Mouse (Mus musculus): ENCODE results near the gene Srcin1.

DNA sequence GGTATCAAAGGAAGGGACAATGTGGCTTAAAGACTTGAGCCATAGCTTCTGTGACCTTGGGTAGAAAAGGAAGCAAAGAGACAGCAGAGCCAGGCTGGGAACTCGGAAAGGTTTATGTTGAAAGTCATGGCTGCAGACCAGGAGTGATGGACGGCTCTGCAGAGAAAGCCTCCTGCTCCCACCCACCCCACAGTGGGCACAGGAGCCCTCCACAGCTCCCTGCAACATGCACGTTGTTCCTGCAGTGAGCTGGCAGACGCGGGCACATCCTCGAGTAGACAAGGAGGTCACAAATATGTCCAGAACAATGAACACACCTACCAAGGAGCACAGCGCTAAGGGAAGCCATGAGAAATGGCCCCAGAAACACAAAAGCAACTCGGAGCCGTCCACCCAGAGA, 32.1 kb downstream of the Srcin1 start:
- no peak for TF ChIP-seq EP300 (IDR thresholded peaks at IDR 0.05; ENCODE audit: low read depth)
- no peak for TF ChIP-seq CTCF (IDR thresholded peaks at IDR 0.05; ENCODE audit: low read depth)

Measured in heart, postnatal 0 days (tissue).